Mouse (Mus musculus): Measurements from ENCODE around the gene Cnpy1.

DNA sequence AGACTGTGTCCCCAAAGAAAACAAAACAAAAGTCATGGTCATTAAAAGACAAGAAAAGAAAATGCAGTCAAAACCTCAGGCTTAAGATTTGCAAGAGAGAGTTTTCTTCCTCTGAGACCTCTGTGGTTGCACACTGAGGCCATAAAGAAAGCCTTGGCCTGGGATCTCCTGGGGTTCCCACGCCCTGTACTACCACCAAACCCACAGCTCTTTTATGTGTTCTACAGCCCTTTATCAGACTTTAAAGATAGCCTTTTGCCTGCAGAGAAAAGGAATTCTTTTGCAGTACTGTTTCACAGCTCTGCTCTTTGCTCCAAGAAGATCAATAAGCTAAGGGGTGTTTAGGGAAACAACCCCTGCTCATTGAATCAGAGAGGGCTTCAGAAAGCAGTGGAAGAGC, 45.0 kb upstream of the Cnpy1 start:
- no peak for TF ChIP-seq CTCF (IDR thresholded peaks at IDR 0.05; ENCODE audit: borderline replicate concordance, control insufficient read depth, extremely low read depth, insufficient read depth, low read length, poor library complexity)
- no peak for TF ChIP-seq POLR2A (IDR thresholded peaks at IDR 0.05; ENCODE audit: control insufficient read depth, extremely low read depth, insufficient read depth, low read length, poor library complexity)

Measured in thymus, adult 2 months (tissue).